Mouse (Mus musculus): ENCODE data around the gene Mettl16. TPM values are rescaled to one million over a fixed set of nuclear protein-coding genes. Genes with fewer than 3 reads are reported as not detected.

Mettl16 gene
- polyA plus RNA-seq, 1 experiment = 18.5 TPM

GRCm38 (mm10) chr11:74751352-74752066 is 19.1 kb upstream of the Mettl16 start:
- peak; percentile 77 for DNase-seq (ENCODE audit: low read depth)
- TF ChIP-seq CTCF (IDR thresholded peaks at IDR 0.05; ENCODE audit: borderline replicate concordance, extremely low read depth, insufficient read depth, insufficient read length) (no peak), POLR2A (IDR thresholded peaks at IDR 0.05; ENCODE audit: borderline replicate concordance, extremely low read depth, insufficient read depth, insufficient read length, poor library complexity, severe bottlenecking) (no peak)

- no peak for DNase-seq (ENCODE audit: low read depth)
- no peak for TF ChIP-seq CTCF (IDR thresholded peaks at IDR 0.05; ENCODE audit: borderline replicate concordance, extremely low read depth, insufficient read depth, insufficient read length)
- TF ChIP-seq POLR2A (IDR thresholded peaks at IDR 0.05; ENCODE audit: borderline replicate concordance, extremely low read depth, insufficient read depth, insufficient read length, poor library complexity, severe bottlenecking) = no peak
Observed at GRCm38 (mm10) chr11:74756631-74757030, 14.0 kb upstream of the Mettl16 start.

- DNase-seq (ENCODE audit: low read depth) = no peak
- TF ChIP-seq POLR2A (IDR thresholded peaks at IDR 0.05; ENCODE audit: borderline replicate concordance, extremely low read depth, insufficient read depth, insufficient read length, poor library complexity, severe bottlenecking) (no peak), CTCF (IDR thresholded peaks at IDR 0.05; ENCODE audit: borderline replicate concordance, extremely low read depth, insufficient read depth, insufficient read length) (no peak)
Observed at GRCm38 (mm10) chr11:74761011-74761705, 9.5 kb upstream of the Mettl16 start.

GRCm38 (mm10) chr11:74763960-74764625 is 6.5 kb upstream of the Mettl16 start:
- TF ChIP-seq POLR2A (IDR thresholded peaks at IDR 0.05; ENCODE audit: borderline replicate concordance, extremely low read depth, insufficient read depth, insufficient read length, poor library complexity, severe bottlenecking) = no peak
- no peak for TF ChIP-seq CTCF (IDR thresholded peaks at IDR 0.05; ENCODE audit: borderline replicate concordance, extremely low read depth, insufficient read depth, insufficient read length)

DNA sequence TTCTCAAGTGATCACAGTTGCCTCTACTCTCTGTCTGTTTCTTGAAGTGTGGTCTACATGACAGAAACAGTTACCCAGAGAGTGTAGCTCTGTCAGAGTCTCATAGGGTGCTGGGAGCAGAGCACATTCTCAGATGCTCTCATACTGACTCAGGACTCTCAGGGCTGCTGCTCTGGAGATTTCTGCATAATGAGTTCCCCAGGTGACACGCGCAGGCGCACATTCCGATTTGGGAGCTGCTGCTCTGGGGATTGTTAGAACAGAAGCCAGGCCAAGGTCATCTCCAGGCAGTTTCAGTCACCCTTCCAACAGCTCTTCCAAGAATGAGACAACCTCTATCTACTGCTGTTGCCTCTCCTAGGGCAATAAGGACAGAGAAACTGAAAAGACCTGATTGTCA is 3.2 kb upstream of the Mettl16 start:
- TF ChIP-seq CTCF (IDR thresholded peaks at IDR 0.05; ENCODE audit: borderline replicate concordance, extremely low read depth, insufficient read depth, insufficient read length) (no peak), POLR2A (IDR thresholded peaks at IDR 0.05; ENCODE audit: borderline replicate concordance, extremely low read depth, insufficient read depth, insufficient read length, poor library complexity, severe bottlenecking) (no peak)
- no peak for DNase-seq (ENCODE audit: low read depth)

More at GRCm38 (mm10) chr11:74763960-74764625, 6.5 kb upstream of the Mettl16 start:
- no peak for DNase-seq (ENCODE audit: low read depth)

GRCm38 (mm10) chr11:74768045-74768444 is 2.6 kb upstream of the Mettl16 start:
- peak; percentile 31 for DNase-seq (ENCODE audit: low read depth)

GRCm38 (mm10) chr11:74770037-74770436 is 593 bp upstream of the Mettl16 start:
- no peak for DNase-seq (ENCODE audit: low read depth)
- no peak for TF ChIP-seq POLR2A (IDR thresholded peaks at IDR 0.05; ENCODE audit: borderline replicate concordance, extremely low read depth, insufficient read depth, insufficient read length, poor library complexity, severe bottlenecking)
- no peak for TF ChIP-seq CTCF (IDR thresholded peaks at IDR 0.05; ENCODE audit: borderline replicate concordance, extremely low read depth, insufficient read depth, insufficient read length)

More at GRCm38 (mm10) chr11:74768045-74768444, 2.6 kb upstream of the Mettl16 start:
- TF ChIP-seq CTCF (IDR thresholded peaks at IDR 0.05; ENCODE audit: borderline replicate concordance, extremely low read depth, insufficient read depth, insufficient read length) (peak; percentile 58; the same call in 1 of the 2 replicates), POLR2A (IDR thresholded peaks at IDR 0.05; ENCODE audit: borderline replicate concordance, extremely low read depth, insufficient read depth, insufficient read length, poor library complexity, severe bottlenecking) (no peak)

DNA sequence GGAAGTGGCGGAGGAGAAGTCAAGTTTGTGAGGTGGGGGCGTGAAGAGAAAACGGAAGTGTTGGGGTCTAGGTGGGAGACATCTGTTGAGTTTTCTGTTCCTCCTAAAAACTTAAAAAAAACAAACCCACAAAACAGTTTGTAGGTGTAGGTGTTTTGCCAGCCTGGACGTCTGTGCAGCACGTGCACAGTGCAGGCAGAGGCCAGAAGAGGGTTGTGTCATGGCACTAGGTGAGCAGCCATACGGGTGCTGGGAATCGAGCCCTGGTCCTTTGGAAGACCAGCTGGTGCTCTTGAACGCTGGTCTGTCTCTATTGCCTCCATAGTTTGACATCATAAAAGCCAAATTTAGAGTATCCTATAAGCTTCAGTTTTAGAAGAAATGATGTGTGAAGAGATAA is 604 bp downstream of the Mettl16 start:
- TF ChIP-seq POLR2A (IDR thresholded peaks at IDR 0.05; ENCODE audit: borderline replicate concordance, extremely low read depth, insufficient read depth, insufficient read length, poor library complexity, severe bottlenecking) = no peak
- TF ChIP-seq CTCF (IDR thresholded peaks at IDR 0.05; ENCODE audit: borderline replicate concordance, extremely low read depth, insufficient read depth, insufficient read length) = no peak
- DNase-seq (ENCODE audit: low read depth) = no peak

DNA sequence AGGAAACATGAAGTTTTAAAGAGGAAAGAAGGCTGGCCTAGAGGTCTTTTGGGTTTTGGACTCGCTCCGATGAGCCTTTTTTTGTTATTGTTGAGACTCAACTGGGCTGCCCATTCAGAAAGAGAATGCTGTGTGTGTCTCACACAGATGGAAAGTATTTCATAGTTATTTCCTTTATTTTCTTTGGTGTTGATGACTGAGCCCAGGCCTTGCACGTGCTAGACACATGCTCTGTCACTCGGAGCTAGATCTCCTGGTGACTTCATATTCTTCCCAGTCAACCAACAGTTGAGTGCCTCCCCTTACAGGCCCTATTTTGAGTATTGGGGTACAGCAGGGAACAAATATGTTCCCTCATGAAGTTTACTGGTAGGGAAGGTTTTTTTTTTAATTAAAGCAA is 1.0 kb downstream of the Mettl16 start:
- no peak for DNase-seq (ENCODE audit: low read depth)
- TF ChIP-seq POLR2A (IDR thresholded peaks at IDR 0.05; ENCODE audit: borderline replicate concordance, extremely low read depth, insufficient read depth, insufficient read length, poor library complexity, severe bottlenecking) (no peak), CTCF (IDR thresholded peaks at IDR 0.05; ENCODE audit: borderline replicate concordance, extremely low read depth, insufficient read depth, insufficient read length) (no peak)

GRCm38 (mm10) chr11:74772386-74772785 is 1.8 kb downstream of the Mettl16 start:
- TF ChIP-seq CTCF (IDR thresholded peaks at IDR 0.05; ENCODE audit: borderline replicate concordance, extremely low read depth, insufficient read depth, insufficient read length) (no peak), POLR2A (IDR thresholded peaks at IDR 0.05; ENCODE audit: borderline replicate concordance, extremely low read depth, insufficient read depth, insufficient read length, poor library complexity, severe bottlenecking) (no peak)
- no peak for DNase-seq (ENCODE audit: low read depth)

- TF ChIP-seq POLR2A (IDR thresholded peaks at IDR 0.05; ENCODE audit: borderline replicate concordance, extremely low read depth, insufficient read depth, insufficient read length, poor library complexity, severe bottlenecking) (no peak), CTCF (IDR thresholded peaks at IDR 0.05; ENCODE audit: borderline replicate concordance, extremely low read depth, insufficient read depth, insufficient read length) (no peak)
- DNase-seq (ENCODE audit: low read depth) = no peak
Observed at GRCm38 (mm10) chr11:74792874-74793273, 22.2 kb downstream of the Mettl16 start.

All from brain, embryonic 14.5 days (tissue).